Mouse (Mus musculus) embryonic stem cell, embryonic (primary cell): Measurements from ENCODE around the gene Slfnl1.

Experiments used
- CTCF ChIA-PET, 4 experiments: fragments of 300-600 bp in 2 of 4; fragments of 350-600 bp in 2 of 4; sonication (Branson Sonifier 250); formaldehyde crosslinking; loops; one replicate each; lab custom pipeline; 2022; ENCODE audit warnings: inconsistent platforms in 2 of 4; lab: Charles Lee
- POLR2A ChIA-PET, 4 experiments: fragments of 300-600 bp in 2 of 4; fragments of 350-600 bp in 2 of 4; sonication (Branson Sonifier 250); formaldehyde crosslinking; loops; one replicate each; lab custom pipeline; 2022; ENCODE audit warnings: antibody characterized with exemption in 4 of 4, inconsistent platforms in 1 of 4; lab: Charles Lee

Slfnl1 gene

DNA sequence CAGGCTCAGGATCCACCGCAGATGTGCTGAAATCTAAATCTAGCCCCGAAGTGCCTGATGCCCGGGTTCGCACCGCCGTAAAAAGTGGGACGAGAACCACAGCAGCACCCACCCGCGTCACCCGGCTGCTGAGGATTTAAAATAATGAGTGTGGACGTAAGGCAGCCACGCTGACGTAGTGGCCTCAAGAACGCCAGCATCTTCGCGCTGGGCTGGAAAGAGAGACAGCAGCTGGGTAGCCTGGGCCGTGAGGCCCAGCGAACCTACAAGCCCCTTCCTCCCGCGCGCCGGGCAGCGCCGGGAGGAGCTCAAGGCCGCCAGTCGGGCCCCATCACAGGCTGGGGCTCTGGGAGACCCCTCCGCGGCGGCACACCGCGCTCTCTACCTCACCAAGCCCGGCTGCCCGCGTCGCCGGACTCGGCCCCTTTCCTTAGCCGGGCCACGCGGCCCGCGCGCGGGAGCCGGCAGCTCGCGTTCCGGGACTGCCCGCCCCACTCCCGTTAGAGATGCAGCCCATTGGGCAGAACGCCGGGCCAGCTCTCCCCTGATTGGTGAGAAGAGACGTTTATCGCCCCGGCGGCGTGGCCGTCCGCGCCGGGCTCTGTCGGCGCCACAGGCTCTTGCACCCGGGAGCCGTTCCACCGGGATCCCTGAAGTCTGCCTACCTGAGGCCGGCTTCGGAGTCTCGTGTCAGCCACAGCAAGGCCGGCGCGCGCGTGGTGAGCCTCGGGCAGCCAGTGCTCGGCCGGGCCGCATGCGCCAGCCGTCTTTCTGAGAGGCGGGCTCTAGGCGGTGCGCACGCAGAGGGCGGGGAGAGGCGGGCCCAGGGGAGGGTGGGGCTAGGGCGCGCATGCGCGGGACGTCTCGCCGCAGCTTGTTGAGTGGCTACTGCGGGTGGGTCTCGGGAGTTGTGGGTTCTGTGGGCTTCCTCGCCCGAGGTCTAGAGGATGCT is 37.7 kb downstream of the Slfnl1 start, which contains the start of gene Ctps:
TSS of gene Ctps (minus strand) at position 791 of the 952 bp plus-strand sequence.
- CTCF ChIA-PET: interaction anchor here in 3 of 4 experiments (0.8 to 2.8 kb wide), 10 partner anchors 11 to 459 kb away, joined by 3 to 9 read pairs (median 4); no protein-coding TSS in a partner anchor
- POLR2A ChIA-PET: interaction anchor here (0.5 to 4.8 kb wide), 110 partner anchors 9 to 1330 kb away, joined by 3 to 70 read pairs (median 4); partner anchors contain the start of genes Cited4 (in 3 of the 4), Exo5 (in 3 of the 4), Foxo6 (in 1 of the 4) and Kcnq4 (in 1 of the 4)

DNA sequence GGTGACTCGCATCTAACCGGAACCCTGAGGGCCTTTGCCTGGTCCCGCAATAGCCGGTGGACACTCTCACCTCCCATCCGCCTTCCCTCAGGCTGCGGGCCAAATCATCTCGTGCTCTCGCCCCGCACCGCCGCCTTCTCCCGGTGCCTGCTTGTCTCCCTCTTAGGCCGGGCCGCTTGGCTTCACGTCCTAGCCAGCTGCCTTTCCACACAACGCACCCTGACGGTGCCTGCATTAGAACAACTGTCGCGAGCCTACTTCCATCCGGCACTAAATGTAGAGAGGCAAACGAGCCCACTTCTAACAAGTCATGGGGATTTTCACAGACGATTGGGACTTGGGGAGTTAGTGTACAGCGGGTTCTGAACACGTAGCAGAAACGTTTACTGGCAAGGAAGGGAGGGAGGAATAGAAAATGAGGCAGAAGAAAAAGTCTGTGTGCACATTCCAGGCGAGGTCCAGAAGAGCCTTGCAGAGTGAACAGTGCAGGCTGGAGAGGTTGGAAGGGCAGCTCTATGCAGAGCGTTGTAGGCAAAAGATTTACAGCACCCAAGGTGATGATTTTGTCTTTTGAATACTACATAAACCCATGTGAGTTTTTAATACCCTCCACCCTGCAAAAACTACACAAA is 38.5 kb downstream of the Slfnl1 start:
- CTCF ChIA-PET: interaction anchor here in 3 of 4 experiments (0.7 to 2.8 kb wide), 5 partner anchors 19 to 280 kb away, joined by 3 to 9 read pairs (median 5); no protein-coding TSS in a partner anchor
- POLR2A ChIA-PET: interaction anchor here (0.5 to 4.8 kb wide), 66 partner anchors 9 to 1250 kb away, joined by 3 to 70 read pairs (median 5); partner anchors contain the start of genes Cited4 (in 3 of the 4), Exo5 (in 3 of the 4), Foxo6 (in 1 of the 4) and Kcnq4 (in 1 of the 4)

- ChIA-PET POLR2A (interaction anchor here in 3 of 4 experiments (0.6 to 4.8 kb wide), 10 partner anchors 12 to 177 kb away, joined by 3 to 70 read pairs (median 6); partner anchors contain the start of gene Cited4 (in 2 of the 3)), CTCF (interaction anchor here in 2 of 4 experiments (0.7 to 2.8 kb wide), 3 partner anchors 19 to 280 kb away, joined by 3 to 9 read pairs (median 9); no protein-coding TSS in a partner anchor)
Observed at GRCm38 (mm10) chr4:120571070-120571464, 39.0 kb downstream of the Slfnl1 start.

GRCm38 (mm10) chr4:120571691-120572090 is 39.7 kb downstream of the Slfnl1 start:
- CTCF ChIA-PET: no interaction called here
- POLR2A ChIA-PET: interaction anchor here in 2 of 4 experiments (0.6 to 4.8 kb wide), 2 partner anchors 96 to 105 kb away, joined by 6 to 70 read pairs; partner anchors contain the start of gene Cited4 (in 1 of the 2)

DNA sequence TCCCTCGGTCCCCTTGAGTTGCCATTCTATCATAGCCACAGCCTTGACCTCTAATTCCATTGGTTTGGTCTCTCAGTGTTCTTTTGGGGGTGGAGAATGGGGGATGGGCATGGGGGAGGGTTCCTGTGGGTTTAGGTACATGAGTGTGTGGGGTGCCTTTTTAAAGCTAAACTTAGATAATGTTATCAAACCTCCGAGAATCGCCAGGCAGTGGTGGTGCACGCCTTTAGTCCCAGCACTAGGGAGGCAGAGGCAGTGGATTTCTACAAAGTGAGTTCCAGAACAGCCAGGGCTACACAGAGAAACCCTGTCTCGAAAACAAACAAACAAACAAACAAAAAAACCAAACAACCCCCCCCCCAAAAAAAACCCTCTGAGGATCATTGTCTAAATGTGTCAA is 48.9 kb downstream of the Slfnl1 start:
- ChIA-PET POLR2A (interaction anchor here in 3 of 4 experiments (0.6 to 3.2 kb wide), 5 partner anchors 11 to 343 kb away, joined by 3 to 23 read pairs (median 4); partner anchors contain the start of gene Ctps (in 2 of the 3)), CTCF (interaction anchor here in 1 of 4 experiments (0.6 kb wide), 1 partner anchor 11 kb away, joined by 3 read pairs; the partner anchor contains the start of gene Ctps)

DNA sequence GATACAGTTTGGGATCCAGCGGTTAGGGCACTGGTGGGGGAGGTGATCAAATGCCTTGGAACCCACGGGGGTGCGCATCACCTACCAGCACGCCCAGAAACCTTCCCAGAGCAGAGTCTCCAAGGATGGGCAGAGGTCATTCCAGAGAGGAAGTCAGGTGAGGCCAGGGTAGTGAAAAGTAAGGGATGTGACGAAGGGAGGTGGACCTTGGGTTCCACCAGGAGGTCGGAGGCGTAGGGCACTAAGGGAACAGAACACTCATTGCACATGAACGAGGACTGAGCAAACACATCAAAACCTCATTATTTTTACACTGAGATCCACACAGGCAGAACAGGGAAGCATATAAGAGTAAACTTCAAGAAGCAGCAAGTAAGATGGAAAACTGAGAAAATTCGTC is 49.7 kb downstream of the Slfnl1 start:
- ChIA-PET CTCF (interaction anchor here in 1 of 4 experiments (0.9 kb wide), 1 partner anchor 101 kb away, joined by 3 read pairs; no protein-coding TSS in a partner anchor), POLR2A (interaction anchor here in 1 of 4 experiments (1.0 to 2.1 kb wide), 2 partner anchors 12 to 40 kb away, joined by 3 to 9 read pairs; partner anchors contain the start of gene Ctps)
